Mouse (Mus musculus): Measurements from ENCODE around the gene Zfp366. TPM values are rescaled to one million over a fixed set of nuclear protein-coding genes. Genes with fewer than 3 reads are reported as not detected.

Zfp366 gene
- total and polyA plus RNA-seq, 3 experiments = not detected

DNA sequence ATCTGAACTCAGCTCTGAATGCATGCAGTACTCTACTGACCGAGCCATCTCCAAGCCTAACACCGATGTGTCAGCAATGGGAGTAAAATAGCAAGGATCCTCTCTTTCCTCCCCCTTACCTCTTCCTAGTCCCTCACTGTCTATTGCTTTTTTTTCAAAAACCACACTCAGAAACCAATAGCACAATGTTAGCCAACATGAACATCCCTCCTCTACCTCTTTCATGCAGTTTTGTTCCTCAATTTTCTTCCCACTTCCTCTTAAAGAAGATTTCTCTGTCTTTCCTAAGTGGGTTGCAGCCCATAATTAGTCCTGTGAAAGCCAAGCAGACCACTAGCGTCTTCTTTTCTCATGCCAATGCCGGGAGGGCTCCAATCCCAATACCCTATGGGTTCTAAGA is 102.6 kb downstream of the Zfp366 start:
- peaks cover 2 to 11% of the 10 kb centered on the region in 2 experiments; a peak in 3 of 4 replicates for H3K4me1 ChIP-seq (ENCODE audit: control insufficient read depth in 1 of 2, insufficient read depth in 2 of 2)
- DNase-seq (ENCODE audit: extremely low read depth) = no peak
- dilution Hi-C loops (cut with MboI; ENCODE audit: extremely low pct_ligation_motif_present, extremely low pct_unique_long_range_greater_than_20kb, low sequenced_read_pairs) = no loop called here
- H3K27ac ChIP-seq (ENCODE audit: insufficient read depth, low read depth) = no peak overlapping the region
- no peak for TF ChIP-seq MAX (IDR thresholded peaks at IDR 0.05; ENCODE audit: low read length)
- TF ChIP-seq CHD2 (IDR thresholded peaks at IDR 0.05; ENCODE audit: low read length) = no peak
- no peak for TF ChIP-seq E2F4 (IDR thresholded peaks at IDR 0.05; ENCODE audit: insufficient replicate concordance, low read depth, low read length)
- no peak for TF ChIP-seq ELF1 (IDR thresholded peaks at IDR 0.05; ENCODE audit: low read depth, low read length)
- TF ChIP-seq RCOR1 (conservative IDR thresholded peaks at IDR 0.05; ENCODE audit: low read depth, low read length) = no peak
- no peak for TF ChIP-seq MAFK (IDR thresholded peaks at IDR 0.05; ENCODE audit: insufficient replicate concordance, low read length)
- TF ChIP-seq MAZ (IDR thresholded peaks at IDR 0.05; ENCODE audit: low read depth, low read length) = no peak
- TF ChIP-seq EP300 (IDR thresholded peaks at IDR 0.05; ENCODE audit: low read length) = no peak
- TF ChIP-seq HCFC1 (IDR thresholded peaks at IDR 0.05; ENCODE audit: low read depth, low read length) = no peak
- 0 out of 2 replicates have a peak, but pooled peaks have one; percentile 40 for TF ChIP-seq ZNF384 (IDR thresholded peaks at IDR 0.05; ENCODE audit: low read depth, low read length)
- TF ChIP-seq ZC3H11A (IDR thresholded peaks at IDR 0.05; ENCODE audit: low read depth, low read length) = no peak
- no peak for TF ChIP-seq MXI1 (IDR thresholded peaks at IDR 0.05; ENCODE audit: low read depth, low read length)
- TF ChIP-seq USF1 (IDR thresholded peaks at IDR 0.05; ENCODE audit: low read depth, low read length) = no peak
- no peak for TF ChIP-seq BHLHE40 (IDR thresholded peaks at IDR 0.05; ENCODE audit: low read depth, low read length)
- 0 out of 2 replicates have a peak, but pooled peaks have one; percentile 13 for TF ChIP-seq IRF4 (IDR thresholded peaks at IDR 0.05; ENCODE audit: low read depth, low read length)
- H3K9me3 ChIP-seq (replicated peaks; ENCODE audit: low read length) = no peaks in the 10 kb centered on the region
- in situ Hi-C loops (cut with MboI; ENCODE audit: low pct_ligation_motif_present, low pct_unique_long_range_greater_than_20kb, low sequenced_read_pairs) = no loop called here
- H3K27me3 ChIP-seq (replicated peaks) = no peaks in the 10 kb centered on the region
- no peak overlapping the region for H3K4me3 ChIP-seq (replicated peaks in 1 of 3; ENCODE audit: low read depth in 2 of 3, low read length in 2 of 3, poor library complexity in 1 of 3)
- no peaks in the 10 kb centered on the region for H3K79me2 ChIP-seq (replicated peaks; ENCODE audit: control insufficient read depth, extremely low read depth, insufficient read depth, poor library complexity, severe bottlenecking)
- no peak overlapping the region for H3K9ac ChIP-seq (ENCODE audit: insufficient read depth, low read depth)
- H3K4me2 ChIP-seq (ENCODE audit: insufficient read depth, low read depth, poor library complexity, severe bottlenecking) = peak overlapping the region; percentile 47; the same call in 1 of the 2 replicates
- no peaks in the 10 kb centered on the region for H3K36me3 ChIP-seq (replicated peaks in 1 of 2; ENCODE audit: control insufficient read depth in 1 of 2, insufficient read depth in 1 of 2, low read length in 1 of 2)

DNA sequence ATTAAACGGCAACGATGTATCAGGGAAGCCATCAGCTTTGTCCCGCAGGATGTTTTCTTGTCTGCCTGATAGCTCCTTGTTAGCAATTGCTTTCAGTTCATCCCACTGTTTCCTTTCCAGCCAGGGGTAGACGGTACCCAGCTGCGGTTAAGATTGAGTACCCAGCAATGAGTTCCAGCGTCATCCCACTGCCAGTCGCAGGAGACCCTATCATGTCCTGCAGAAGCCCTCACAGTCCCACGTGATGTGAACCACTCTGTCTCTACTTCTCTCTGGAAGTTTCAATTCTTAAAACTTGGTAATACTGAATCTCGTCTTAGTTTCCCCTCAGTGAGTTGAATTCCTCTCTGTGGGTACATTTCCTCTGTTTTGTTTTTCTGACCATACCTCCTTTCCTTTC is 103.2 kb downstream of the Zfp366 start:
- dilution Hi-C loops (cut with MboI; ENCODE audit: extremely low pct_ligation_motif_present, extremely low pct_unique_long_range_greater_than_20kb, low sequenced_read_pairs) = no loop called here
- H3K9me3 ChIP-seq (replicated peaks; ENCODE audit: low read length) = no peaks in the 10 kb centered on the region
- DNase-seq (ENCODE audit: extremely low read depth) = no peak
- H3K4me3 ChIP-seq (replicated peaks in 1 of 3; ENCODE audit: low read depth in 2 of 3, low read length in 2 of 3, poor library complexity in 1 of 3) = no peak overlapping the region
- no peak for TF ChIP-seq ETS1 (conservative IDR thresholded peaks at IDR 0.05; ENCODE audit: low read depth, low read length)
- TF ChIP-seq USF1 (IDR thresholded peaks at IDR 0.05; ENCODE audit: low read depth, low read length) = peak; percentile 15; the same call in 1 of the 2 replicates
- H3K36me3 ChIP-seq (replicated peaks in 1 of 2; ENCODE audit: control insufficient read depth in 1 of 2, insufficient read depth in 1 of 2, low read length in 1 of 2) = no peaks in the 10 kb centered on the region
- H3K27me3 ChIP-seq (replicated peaks) = no peaks in the 10 kb centered on the region
- no peak overlapping the region for H3K9ac ChIP-seq (ENCODE audit: insufficient read depth, low read depth)
- in situ Hi-C loops (cut with MboI; ENCODE audit: low pct_ligation_motif_present, low pct_unique_long_range_greater_than_20kb, low sequenced_read_pairs) = no loop called here
- no peak overlapping the region for H3K27ac ChIP-seq (ENCODE audit: insufficient read depth, low read depth)
- H3K79me2 ChIP-seq (replicated peaks; ENCODE audit: control insufficient read depth, extremely low read depth, insufficient read depth, poor library complexity, severe bottlenecking) = no peaks in the 10 kb centered on the region
- peaks cover 2 to 11% of the 10 kb centered on the region in 2 experiments; a peak in 3 of 4 replicates for H3K4me1 ChIP-seq (ENCODE audit: control insufficient read depth in 1 of 2, insufficient read depth in 2 of 2)
- peak overlapping the region; percentile 47 for H3K4me2 ChIP-seq (ENCODE audit: insufficient read depth, low read depth, poor library complexity, severe bottlenecking)
